Mouse (Mus musculus) liver, adult 2 months (tissue): ENCODE results near the gene Tead1.

ENCODE experiments used
- CTCF ChIP-seq: fragments of 200-500 bp; IDR thresholded peaks from 2 replicates; pipeline ENCODE4 v1.5.1; 2011; ENCODE audit warnings: low read depth, low read length, control low read depth
- POLR2A ChIP-seq: fragments of 200-500 bp; IDR thresholded peaks from 2 replicates; pipeline ENCODE4 v1.6.1; 2011; ENCODE audit warnings: low read length, control low read depth; ENCODE audit not compliant: insufficient read depth; ENCODE audit errors: extremely low read depth

- TF ChIP-seq CTCF (no peak), POLR2A (no peak)
Measured at GRCm38 (mm10) chr7:112906848-112907247, 227.7 kb downstream of the Tead1 start.
